Mouse (Mus musculus) hematopoietic multipotent progenitor cell, adult 10-12 weeks (in vitro differentiated cells): Measurements from ENCODE around the gene Gpatch4. TPM values are rescaled to one million over a fixed set of nuclear protein-coding genes. Genes with fewer than 3 reads are reported as not detected.

Experiments used
- polyA plus RNA-seq: library from polyadenylated mRNA; stranded (reverse); fragments of >175 nt; gene quantifications from 2 replicates; pipeline ENCODE4 v1.2.3, GENCODE M21; 2012; ENCODE audit warnings: low replicate concordance

Gene Gpatch4
- 7.9 and 19.9 TPM in 2 replicates for polyA plus RNA-seq

DNA sequence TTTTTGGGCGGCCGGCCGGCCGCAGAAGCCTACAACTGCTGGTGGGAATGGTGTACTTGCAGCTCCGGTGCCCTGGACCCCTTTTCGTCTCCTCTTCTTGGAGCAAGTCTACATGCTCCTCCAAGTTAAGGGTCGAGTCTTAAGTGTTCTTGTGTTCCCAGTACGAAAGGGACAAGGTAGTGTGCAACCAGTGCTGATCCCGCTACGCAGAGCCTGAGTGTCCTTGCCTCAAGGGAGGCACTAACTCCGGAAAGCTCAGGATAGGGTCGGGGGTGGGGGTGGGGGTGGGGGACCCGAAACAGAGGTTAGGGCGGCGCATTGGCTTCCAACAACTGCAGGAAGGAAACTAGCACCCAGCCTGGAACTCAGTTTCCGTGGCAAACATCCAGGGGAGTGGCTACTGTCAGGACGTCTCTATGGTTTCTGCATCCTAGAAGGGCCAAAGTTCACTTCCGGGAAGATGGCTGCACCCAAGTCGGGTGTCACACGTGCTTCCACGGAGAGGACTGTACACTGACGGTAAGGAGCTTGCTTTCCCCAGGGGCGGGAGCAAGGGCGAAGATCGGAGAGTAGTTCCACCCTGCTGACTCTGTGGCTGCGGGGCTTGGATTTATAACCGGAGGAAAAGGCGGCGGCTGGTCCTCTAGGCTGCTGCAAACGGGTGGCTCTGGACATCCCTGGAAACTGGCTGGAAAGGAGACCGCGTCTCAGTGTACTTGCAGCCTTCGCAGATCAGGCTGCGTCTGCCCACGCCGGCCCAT is at the start of gene Gpatch4:
Gpatch4 (plus strand) TSS at position 448 of the 761 bp plus-strand sequence.

DNA sequence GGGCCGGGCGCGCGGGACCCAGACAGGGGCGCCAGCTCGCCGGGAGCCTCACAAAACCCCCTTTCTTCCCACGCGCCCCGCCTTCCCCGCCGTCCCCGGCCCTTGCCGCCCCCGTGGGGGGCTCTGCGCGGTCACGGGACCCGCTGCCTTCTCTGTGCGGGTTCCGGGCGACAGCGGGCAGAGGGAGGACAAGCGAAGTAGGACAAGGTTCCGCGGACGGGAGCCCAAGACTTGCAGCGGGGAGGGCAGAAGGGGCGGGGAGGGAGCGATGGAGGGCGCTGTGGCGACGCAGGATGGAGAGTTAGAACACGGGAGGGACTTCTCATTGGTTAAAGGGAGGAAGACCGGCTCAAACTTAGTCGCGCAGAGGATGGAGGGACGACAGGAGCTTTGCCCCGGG is 42.7 kb upstream of the Gpatch4 start, which contains the start of gene Bcan:
Bcan (minus strand) TSS at position 50 of the 400 bp plus-strand sequence.

GRCm38 (mm10) chr3:88027434-88028186 is 15.3 kb upstream of the Gpatch4 start, which contains the start of gene Hapln2:
TSS of gene Hapln2 (minus strand) at chr3:88027583.

DNA sequence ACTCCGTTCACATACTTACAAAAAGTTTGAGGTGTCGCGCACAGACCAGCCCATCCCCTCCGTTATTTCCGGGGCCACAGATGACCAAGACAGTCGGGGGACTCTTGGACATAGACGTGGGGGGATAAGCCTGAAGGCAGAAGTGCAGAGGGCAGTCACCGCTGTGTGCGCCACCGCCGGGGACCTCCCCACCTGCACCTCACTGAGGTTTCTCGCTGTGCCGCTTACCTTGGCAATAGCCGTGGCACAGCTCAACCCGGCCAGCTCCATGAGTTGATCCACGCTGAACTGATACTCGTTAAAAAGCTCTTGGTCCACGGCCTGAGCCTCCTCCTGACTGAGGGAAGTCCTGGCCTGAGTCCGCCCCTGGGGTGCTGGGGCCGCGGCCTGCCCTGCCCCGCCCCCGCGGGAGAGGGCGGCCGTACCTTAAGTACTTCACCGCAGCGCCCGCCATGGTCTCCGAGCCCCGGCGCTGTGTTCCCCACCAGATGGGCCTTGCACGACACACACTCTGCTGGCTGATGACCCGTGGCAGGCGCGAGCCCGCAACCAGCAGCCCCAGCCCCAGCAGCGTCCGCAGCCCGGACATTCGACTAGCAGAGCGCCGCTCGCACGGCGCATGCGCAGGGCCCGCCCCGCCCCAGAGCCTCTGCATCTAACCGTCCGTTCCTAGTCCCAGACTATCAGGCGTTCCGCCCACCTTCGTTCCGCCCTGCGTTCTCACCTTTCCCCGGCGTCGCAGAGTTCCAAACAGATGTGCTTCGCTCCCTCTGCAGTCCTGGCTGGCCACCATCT is 15.2 kb downstream of the Gpatch4 start, which contains the start of gene Naxe:
Naxe (minus strand) TSS at position 594 of the 795 bp plus-strand sequence.

DNA sequence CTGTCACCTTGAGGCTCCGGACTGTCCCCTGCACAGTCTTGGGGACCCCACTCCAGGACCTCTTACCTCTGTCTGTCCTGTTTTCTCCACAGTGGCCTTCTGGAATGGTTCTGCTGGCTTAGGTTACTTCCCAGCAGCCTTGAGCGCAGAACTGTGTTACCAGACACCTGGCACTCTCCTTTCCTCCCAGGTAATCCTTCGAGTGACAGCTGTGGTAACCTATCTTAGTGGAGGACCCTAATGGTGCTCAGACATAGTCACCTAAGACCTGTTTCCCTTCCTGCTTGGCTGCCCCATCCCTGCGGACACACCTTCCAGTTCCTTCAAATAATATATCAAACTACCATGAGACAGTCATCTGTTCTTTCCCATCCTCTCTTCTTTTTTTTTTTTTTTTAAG is 35.3 kb downstream of the Gpatch4 start, which contains the start of gene Ttc24:
Ttc24 (minus strand) TSS at position 101 of the 400 bp plus-strand sequence.

GRCm38 (mm10) chr3:88081345-88082223 is 38.7 kb downstream of the Gpatch4 start, which contains the start of gene Iqgap3:
TSS of gene Iqgap3 (plus strand) at chr3:88081971.

Other genes with a start within 250 kb of the Gpatch4 start
- gene Ntrk1, start 247.9 kb upstream of the Gpatch4 start, polyA plus RNA-seq, result not detected in 2 replicates
- 0.08 and 0.13 TPM in 2 replicates for gene Insrr, start 246.2 kb upstream of the Gpatch4 start, polyA plus RNA-seq
- gene Pear1, start 218.8 kb upstream of the Gpatch4 start, polyA plus RNA-seq, result 45.9 and 137 TPM in 2 replicates
- 44.4 and 53.9 TPM in 2 replicates for gene Sh2d2a, start 196.4 kb upstream of the Gpatch4 start, polyA plus RNA-seq
- gene Prcc, start 157.5 kb upstream of the Gpatch4 start, polyA plus RNA-seq, result 45.1 and 93.5 TPM in 2 replicates
- 173 and 225 TPM in 2 replicates for gene Hdgf, start 136.8 kb upstream of the Gpatch4 start, polyA plus RNA-seq
- 10.9 and 17.1 TPM in 2 replicates for gene Mrpl24, start 123.6 kb upstream of the Gpatch4 start, polyA plus RNA-seq
- gene Isg20l2, start 112.8 kb upstream of the Gpatch4 start, polyA plus RNA-seq, result 8.3 and 11.8 TPM in 2 replicates
- gene Rrnad1, start 112.4 kb upstream of the Gpatch4 start, polyA plus RNA-seq, result 20.9 and 36.6 TPM in 2 replicates
- 0.55 TPM in 1 of 2 replicates, not detected in the other for gene Crabp2, start 94.4 kb upstream of the Gpatch4 start, polyA plus RNA-seq
- gene Nes, start 72.0 kb upstream of the Gpatch4 start, polyA plus RNA-seq, result 0.07 and 0.10 TPM in 2 replicates
- not detected in 2 replicates for gene Bcan, start 42.9 kb upstream of the Gpatch4 start, polyA plus RNA-seq
- not detected in 2 replicates for gene Hapln2, start 15.5 kb upstream of the Gpatch4 start, polyA plus RNA-seq
- 40.0 and 40.3 TPM in 2 replicates for gene Naxe, start 15.4 kb downstream of the Gpatch4 start, polyA plus RNA-seq
- not detected in 2 replicates for gene Ttc24, start 35.2 kb downstream of the Gpatch4 start, polyA plus RNA-seq
- 0.41 and 3.5 TPM in 2 replicates for gene Iqgap3, start 38.9 kb downstream of the Gpatch4 start, polyA plus RNA-seq
- gene Mef2d, start 99.3 kb downstream of the Gpatch4 start, polyA plus RNA-seq, result 210 and 298 TPM in 2 replicates
- 0.09 TPM in 2 replicates for gene Rhbg, start 211.6 kb downstream of the Gpatch4 start, polyA plus RNA-seq
- gene Gm38392, start 244.1 kb downstream of the Gpatch4 start, polyA plus RNA-seq, result not detected in 2 replicates